Mouse (Mus musculus) small intestine, adult 2 months (tissue): ENCODE measurements around the gene Ssbp3.

Source experiments
- CTCF ChIP-seq: fragments of 200-500 bp; IDR thresholded peaks from 2 replicates; pipeline ENCODE4 v1.5.1; 2012; ENCODE audit warnings: low read depth, mild to moderate bottlenecking, control low read depth, inconsistent platforms, low read length, moderate library complexity, mixed read lengths; ENCODE audit not compliant: insufficient replicate concordance, insufficient read length; ENCODE audit errors: extremely low read depth
- POLR2A ChIP-seq: fragments of 200-500 bp; IDR thresholded peaks from 2 replicates; pipeline ENCODE4 v1.6.1; 2012; ENCODE audit warnings: low read depth, mild to moderate bottlenecking, control low read depth, inconsistent platforms, low read length, moderate library complexity

DNA sequence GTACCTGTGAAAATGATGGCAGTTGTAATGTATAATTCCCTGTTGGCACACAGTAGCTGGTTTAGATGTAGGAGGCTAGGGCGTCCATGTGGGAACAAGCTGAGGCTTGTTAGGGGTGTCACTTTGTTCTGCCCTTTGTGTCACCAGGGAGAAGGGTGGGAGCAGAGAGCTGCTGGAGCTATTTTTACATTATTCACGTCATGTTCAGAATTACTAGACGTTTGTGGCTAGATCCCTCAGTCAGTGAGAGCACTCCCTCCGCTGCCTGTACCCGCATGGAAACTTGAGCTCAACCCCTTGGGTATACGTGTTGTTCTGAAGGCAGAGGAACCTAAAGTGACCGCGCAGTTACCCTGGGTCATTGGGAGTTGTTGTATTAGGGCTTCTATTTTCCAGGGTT lies 58.4 kb downstream of the Ssbp3 start:
- TF ChIP-seq POLR2A (no peak), CTCF (no peak)
